Mouse (Mus musculus): ENCODE data around the gene Muc4.

Muc4 gene

GRCm38 (mm10) chr16:32803901-32804300 is 68.2 kb downstream of the Muc4 start:
- no peak for DNase-seq (ENCODE audit: low read depth, low spot score)

- DNase-seq (ENCODE audit: low read depth, low spot score), result no peak
Observed at GRCm38 (mm10) chr16:32805151-32805550, 69.5 kb downstream of the Muc4 start.

- no peak for DNase-seq (ENCODE audit: low read depth, low spot score)
Observed at GRCm38 (mm10) chr16:32807408-32808185, 71.9 kb downstream of the Muc4 start.

- DNase-seq (ENCODE audit: low read depth, low spot score), result no peak
Observed at GRCm38 (mm10) chr16:32810321-32810720, 74.6 kb downstream of the Muc4 start, which contains the start of gene Smbd1. Smbd1 (minus strand) TSS chr16:32810477.

- DNase-seq (ENCODE audit: low read depth, low spot score), result peak; percentile 77
Observed at GRCm38 (mm10) chr16:32812888-32813361, 77.2 kb downstream of the Muc4 start.

- DNase-seq (ENCODE audit: low read depth, low spot score), result no peak
Observed at GRCm38 (mm10) chr16:32813362-32813761, 77.7 kb downstream of the Muc4 start.

GRCm38 (mm10) chr16:32813771-32814170 is 78.1 kb downstream of the Muc4 start:
- DNase-seq (ENCODE audit: low read depth, low spot score), result no peak

- no peak for DNase-seq (ENCODE audit: low read depth, low spot score)
Observed at GRCm38 (mm10) chr16:32814539-32814938, 78.9 kb downstream of the Muc4 start.

- peak; percentile 23 for DNase-seq (ENCODE audit: low read depth, low spot score)
Observed at GRCm38 (mm10) chr16:32815160-32815605, 79.5 kb downstream of the Muc4 start.

GRCm38 (mm10) chr16:32818036-32818435 is 82.3 kb downstream of the Muc4 start:
- no peak for DNase-seq (ENCODE audit: low read depth, low spot score)

GRCm38 (mm10) chr16:32818441-32818840 is 82.8 kb downstream of the Muc4 start:
- no peak for DNase-seq (ENCODE audit: low read depth, low spot score)

- no peak for DNase-seq (ENCODE audit: low read depth, low spot score)
Observed at GRCm38 (mm10) chr16:32821772-32822449, 86.2 kb downstream of the Muc4 start.

GRCm38 (mm10) chr16:32822450-32822827 is 86.8 kb downstream of the Muc4 start:
- no peak for DNase-seq (ENCODE audit: low read depth, low spot score)

- no peak for DNase-seq (ENCODE audit: low read depth, low spot score)
Observed at GRCm38 (mm10) chr16:32822881-32823280, 87.2 kb downstream of the Muc4 start.

- DNase-seq (ENCODE audit: low read depth, low spot score), result no peak
Observed at GRCm38 (mm10) chr16:32823487-32823886, 87.8 kb downstream of the Muc4 start.

GRCm38 (mm10) chr16:32824061-32824460 is 88.4 kb downstream of the Muc4 start:
- DNase-seq (ENCODE audit: low read depth, low spot score), result no peak

GRCm38 (mm10) chr16:32825380-32825779 is 89.7 kb downstream of the Muc4 start:
- DNase-seq (ENCODE audit: low read depth, low spot score), result no peak

- no peak for DNase-seq (ENCODE audit: low read depth, low spot score)
Observed at GRCm38 (mm10) chr16:32826521-32826920, 90.8 kb downstream of the Muc4 start.

- DNase-seq (ENCODE audit: low read depth, low spot score), result no peak
Observed at GRCm38 (mm10) chr16:32829104-32829503, 93.4 kb downstream of the Muc4 start.

- DNase-seq (ENCODE audit: low read depth, low spot score), result no peak
Observed at GRCm38 (mm10) chr16:32831501-32831900, 95.8 kb downstream of the Muc4 start.
